8 mouse cellular contexts compared by ENCODE assay signal in the genomic region with DNA sequence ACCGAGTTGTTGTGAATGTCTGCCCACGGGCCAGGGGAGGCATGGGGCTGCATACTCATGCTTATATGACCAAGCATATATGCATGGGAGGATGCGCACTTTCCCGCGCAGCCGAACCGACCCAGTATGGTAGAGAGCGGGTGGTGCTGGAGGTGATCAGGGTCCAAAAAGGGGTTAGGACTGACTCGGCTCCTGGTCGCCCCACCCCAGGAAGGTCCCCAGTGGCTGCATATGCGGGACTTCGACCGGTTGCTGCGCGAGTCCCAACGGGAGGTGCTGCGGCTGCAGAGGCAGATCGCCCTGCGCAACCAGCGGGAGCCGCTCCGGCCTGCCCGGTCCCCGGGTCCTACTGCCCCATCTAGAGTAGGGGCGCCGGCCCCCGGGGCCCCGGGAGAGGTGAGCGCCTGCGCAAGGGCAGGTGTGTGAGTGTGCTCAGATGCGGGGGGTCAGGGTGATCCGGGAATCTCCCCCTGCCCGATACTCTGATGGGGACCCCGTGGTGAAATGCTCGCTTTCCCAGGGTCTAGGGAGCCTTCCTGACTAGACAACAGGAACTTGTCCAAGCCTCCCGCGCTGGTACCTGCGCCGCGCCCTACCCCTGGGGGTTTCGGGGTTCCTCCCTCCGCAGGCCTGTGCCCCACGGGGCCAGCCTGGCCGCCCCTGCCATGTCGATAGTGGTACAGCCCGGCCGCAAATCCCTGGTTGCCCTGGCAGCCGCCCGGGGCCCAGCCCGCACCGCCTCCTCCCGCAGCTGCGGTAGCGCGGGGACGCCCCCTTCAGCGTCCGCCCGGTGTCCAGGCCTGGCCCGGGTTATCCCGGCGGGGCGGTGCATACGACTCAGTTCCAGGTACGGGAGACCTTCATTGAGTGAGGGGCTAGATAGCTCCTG. TPM values are rescaled to one million over a fixed set of nuclear protein-coding genes. Genes with fewer than 3 reads are reported as not detected.
DNase-seq lines count a peak whose midpoint lies in the region; ATAC-seq and TF ChIP-seq lines count a peak whose summit lies in the region.

No protein-coding gene starts in this region.

- peak overlapping the region; percentile 91 for H3K4me2 ChIP-seq in embryonic facial prominence, embryonic 15.5 days (replicated peaks)
- peak overlapping the region; percentile 96 for H3K4me2 ChIP-seq in kidney, embryonic 15.5 days
- peak overlapping the region; percentile 58 for H3K4me2 ChIP-seq in liver, embryonic 16.5 days (ENCODE audit: low read depth, low read length)

- no peak for DNase-seq in liver, adult 2 months (ENCODE audit: extremely low read depth, low read depth, low spot score)
- no peak for DNase-seq in liver
- peak; percentile 61 for DNase-seq in right cerebral cortex, adult 18-20 months
- no peak for DNase-seq in gastrocnemius, adult 8-10 months (ENCODE audit: low spot score in 2 of 2)

- H3K36me3 ChIP-seq in liver, adult 2 months (ENCODE audit: control insufficient read depth, insufficient read depth, low read length) = no peaks in the 10 kb centered on the region
- no peaks in the 10 kb centered on the region for H3K36me3 ChIP-seq in embryonic facial prominence, embryonic 15.5 days
- H3K36me3 ChIP-seq in kidney, embryonic 15.5 days = no peaks in the 10 kb centered on the region
- no peaks in the 10 kb centered on the region for H3K36me3 ChIP-seq in liver, embryonic 16.5 days (ENCODE audit: control insufficient read depth, insufficient read depth)

- no peaks in the 10 kb centered on the region for H3K9me3 ChIP-seq in embryonic facial prominence, embryonic 15.5 days (replicated peaks)
- no peaks in the 10 kb centered on the region for H3K9me3 ChIP-seq in kidney, embryonic 15.5 days (replicated peaks)
- H3K9me3 ChIP-seq in liver, embryonic 16.5 days (replicated peaks; ENCODE audit: control insufficient read depth, low read length) = no peaks in the 10 kb centered on the region

- no peaks in the 10 kb centered on the region for H3K79me2 ChIP-seq in liver, adult 2 months (ENCODE audit: control insufficient read depth, insufficient read depth, low read length)

- H3K9ac ChIP-seq in liver, adult 2 months (ENCODE audit: low read depth, low read length) = peak overlapping the region; percentile 44
- H3K9ac ChIP-seq in embryonic facial prominence, embryonic 15.5 days = peak overlapping the region; percentile 33
- peak overlapping the region; percentile 62 for H3K9ac ChIP-seq in kidney, embryonic 15.5 days
- peak overlapping the region; percentile 22 for H3K9ac ChIP-seq in liver, embryonic 16.5 days (ENCODE audit: low read depth, low read length)

- 4% methylated on average over 65 of the region's 65 CpGs for WGBS in liver, adult 2 months
- WGBS in bone marrow, adult 2 months = 1% methylated on average over 65 of the region's 65 CpGs
- WGBS in embryonic facial prominence, embryonic 15.5 days = under 1% methylated on average over 65 of the region's 65 CpGs
- under 1% methylated on average over 64 of the region's 65 CpGs for WGBS in kidney, embryonic 15.5 days
- WGBS in liver, embryonic 16.5 days (ENCODE audit: insufficient replicate concordance) = 4% methylated on average over 65 of the region's 65 CpGs

- peak overlapping the region; percentile 55; the same call in 1 of the 2 replicates for H3K4me3 ChIP-seq in liver, adult 2 months (ENCODE audit: insufficient read depth, low read depth, low read length)
- peak overlapping the region; percentile 50 for H3K4me3 ChIP-seq in bone marrow, adult 2 months (replicated peaks; ENCODE audit: control insufficient read depth, low read depth, low read length)
- H3K4me3 ChIP-seq in embryonic facial prominence, embryonic 15.5 days (replicated peaks) = peak overlapping the region; percentile 50
- peak overlapping the region; percentile 53 for H3K4me3 ChIP-seq in kidney, embryonic 15.5 days (replicated peaks)
- peak overlapping the region; percentile 48 for H3K4me3 ChIP-seq in liver, embryonic 16.5 days (ENCODE audit: low read depth, low read length)

- no peak overlapping the region for H3K27ac ChIP-seq in liver, adult 2 months (replicated peaks; ENCODE audit: insufficient read depth, low read depth, low read length)
- no peak overlapping the region for H3K27ac ChIP-seq in bone marrow, adult 2 months (ENCODE audit: control insufficient read depth, insufficient read depth, low read depth, low read length, poor library complexity)
- no peak overlapping the region for H3K27ac ChIP-seq in embryonic facial prominence, embryonic 15.5 days (replicated peaks)
- 0 out of 2 replicates have a peak overlapping the region, but pooled peaks have one; percentile 6 for H3K27ac ChIP-seq in kidney, embryonic 15.5 days
- H3K27ac ChIP-seq in liver, embryonic 16.5 days (ENCODE audit: low read length) = no peak overlapping the region

- TF ChIP-seq CTCF in liver, adult 2 months (IDR thresholded peaks at IDR 0.05; ENCODE audit: low read depth, low read length) = no peak
- no peak for TF ChIP-seq CTCF in bone marrow, adult 2 months (IDR thresholded peaks at IDR 0.05; ENCODE audit: control insufficient read depth, insufficient read depth, low read length)

- peak; percentile 52 for ATAC-seq in embryonic facial prominence, embryonic 15.5 days (ENCODE audit: insufficient number of reproducible peaks, low FRiP score, low TSS enrichment, low read depth)
- ATAC-seq in kidney, embryonic 15.5 days (replicated peaks; ENCODE audit: low FRiP score) = peak; percentile 34; the same call in 1 of the 2 replicates
- no peak for ATAC-seq in liver, embryonic 16.5 days (ENCODE audit: low read depth)

- H3K27me3 ChIP-seq in liver, adult 2 months (ENCODE audit: control insufficient read depth, insufficient read depth, low read length) = peaks cover 12% of the 10 kb centered on the region
- H3K27me3 ChIP-seq in embryonic facial prominence, embryonic 15.5 days = peaks cover 78% of the 10 kb centered on the region
- peaks cover 87% of the 10 kb centered on the region for H3K27me3 ChIP-seq in kidney, embryonic 15.5 days
- peaks cover 57% of the 10 kb centered on the region for H3K27me3 ChIP-seq in liver, embryonic 16.5 days (ENCODE audit: control insufficient read depth, insufficient read depth, low read depth, low read length)

- no peak for TF ChIP-seq POLR2A in liver, adult 2 months (IDR thresholded peaks at IDR 0.05; ENCODE audit: extremely low read depth, insufficient read depth, low read length)
- no peak for TF ChIP-seq POLR2A in bone marrow, adult 2 months (IDR thresholded peaks at IDR 0.05; ENCODE audit: borderline replicate concordance, control insufficient read depth, low read depth, low read length)

- H3K4me1 ChIP-seq in liver, adult 2 months (ENCODE audit: control insufficient read depth, insufficient read depth, low read length) = peaks cover 7% of the 10 kb centered on the region; the same call in 1 of the 2 replicates
- H3K4me1 ChIP-seq in bone marrow, adult 2 months (ENCODE audit: control insufficient read depth, insufficient read depth, low read length) = peaks cover 4% of the 10 kb centered on the region
- peaks cover 25% of the 10 kb centered on the region for H3K4me1 ChIP-seq in embryonic facial prominence, embryonic 15.5 days
- peaks cover 29% of the 10 kb centered on the region for H3K4me1 ChIP-seq in kidney, embryonic 15.5 days
- H3K4me1 ChIP-seq in liver, embryonic 16.5 days (ENCODE audit: control insufficient read depth, low read depth, low read length) = peaks cover 20% of the 10 kb centered on the region

RNA-seq across cellular contexts. Expression of a gene that starts 3.9 kb away (rescaled TPM):
- 0.09 and 1.1 TPM in 2 replicates for total RNA-seq in liver, adult 2 months (2014; rRNA removed)
- polyA plus RNA-seq in liver, adult 2 months (2012; rRNA removed) = 0.26 and 0.37 TPM in 2 replicates
- 18.0 and 50.9 TPM in 2 replicates for polyA plus RNA-seq in bone marrow, adult 2 months (2011; ENCODE audit: insufficient read depth, insufficient read length, low replicate concordance, missing spikeins)
- 4.0 and 5.9 TPM in 2 replicates for polyA plus RNA-seq in embryonic facial prominence, embryonic 15.5 days (2015; fragmentation: Nextera tagmentation; extraction: Ambion mirVana)
- polyA plus RNA-seq in kidney, embryonic 15.5 days (2015; fragmentation: Nextera tagmentation; extraction: Ambion mirVana) = 4.4 and 5.1 TPM in 2 replicates
- 1.7 and 2.7 TPM in 2 replicates for polyA plus RNA-seq in liver, embryonic 16.5 days (2015; fragmentation: Nextera tagmentation; extraction: Ambion mirVana)
- total RNA-seq in gastrocnemius, adult 8-10 months (2022) = not detected

RNA-seq across cellular contexts. Expression of a gene that starts 26.9 kb away (rescaled TPM):
- total RNA-seq in liver, adult 2 months (2014; rRNA removed) = 59.9 and 63.8 TPM in 2 replicates
- 41.9 and 46.5 TPM in 2 replicates for polyA plus RNA-seq in liver, adult 2 months (2012; rRNA removed)
- polyA plus RNA-seq in bone marrow, adult 2 months (2011; ENCODE audit: insufficient read depth, insufficient read length, low replicate concordance, missing spikeins) = 38.9 and 127 TPM in 2 replicates
- polyA plus RNA-seq in embryonic facial prominence, embryonic 15.5 days (2015; fragmentation: Nextera tagmentation; extraction: Ambion mirVana) = 158 and 165 TPM in 2 replicates
- polyA plus RNA-seq in kidney, embryonic 15.5 days (2015; fragmentation: Nextera tagmentation; extraction: Ambion mirVana) = 164 and 168 TPM in 2 replicates
- 180 and 196 TPM in 2 replicates for polyA plus RNA-seq in liver, embryonic 16.5 days (2015; fragmentation: Nextera tagmentation; extraction: Ambion mirVana)
- total RNA-seq in gastrocnemius, adult 8-10 months (2022) = 10 to 100 TPM; 33.6 to 41.0 (median 36.9) TPM

RNA-seq across cellular contexts. Expression of a gene that starts 29.1 kb away (rescaled TPM):
- total RNA-seq in liver, adult 2 months (2014; rRNA removed) = not detected in 2 replicates
- polyA plus RNA-seq in liver, adult 2 months (2012; rRNA removed) = 0.06 TPM in 1 of 2 replicates, not detected in the other
- 330 and 630 TPM in 2 replicates for polyA plus RNA-seq in bone marrow, adult 2 months (2011; ENCODE audit: insufficient read depth, insufficient read length, low replicate concordance, missing spikeins)
- polyA plus RNA-seq in embryonic facial prominence, embryonic 15.5 days (2015; fragmentation: Nextera tagmentation; extraction: Ambion mirVana) = 0.85 and 1.1 TPM in 2 replicates
- 4.2 and 5.7 TPM in 2 replicates for polyA plus RNA-seq in kidney, embryonic 15.5 days (2015; fragmentation: Nextera tagmentation; extraction: Ambion mirVana)
- polyA plus RNA-seq in liver, embryonic 16.5 days (2015; fragmentation: Nextera tagmentation; extraction: Ambion mirVana) = 420 and 425 TPM in 2 replicates
- total RNA-seq in gastrocnemius, adult 8-10 months (2022) = not detected

Comparison
In these comparisons a context has a peak if more than half of its experiments do, and no peak if none do; other contexts are left out.
1. RNA of a gene that starts 29.1 kb away (polyA plus RNA-seq): 330 to 630 TPM in bone marrow, adult 2 months and 420 to 425 TPM in liver, embryonic 16.5 days; 4.2 to 5.7 TPM in kidney, embryonic 15.5 days, 0.85 to 1.1 TPM in embryonic facial prominence, embryonic 15.5 days and 0.06 TPM in liver, adult 2 months; every median in the first group is over 10 times any median in the second.
2. Peak in every context shown above with its lines, with median percentiles within 50 percentile points of each other: H3K4me3 ChIP-seq, H3K9ac ChIP-seq and H3K4me2 ChIP-seq.